ENCODE assay signal across 29 mouse cellular contexts in the genomic region with DNA sequence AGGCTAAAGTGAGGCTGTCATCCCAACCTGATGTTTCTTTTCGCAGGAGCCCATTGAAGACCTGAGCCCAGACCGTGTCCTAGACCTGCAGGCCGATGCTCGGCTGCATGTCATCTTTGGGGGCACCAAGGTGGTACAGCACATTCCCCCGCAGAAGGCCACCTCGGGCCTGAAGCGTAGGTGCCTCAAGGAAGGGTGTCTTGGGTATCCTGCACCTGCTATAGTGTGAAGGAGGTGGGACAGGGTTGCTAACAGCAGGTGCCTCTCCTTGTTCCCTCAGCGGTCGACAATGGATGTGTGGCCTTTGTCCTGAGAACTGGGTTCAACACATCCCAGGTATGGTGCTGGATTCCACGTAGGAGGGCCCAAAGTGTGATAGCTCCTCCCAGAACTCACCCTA. TPM values are rescaled to one million over a fixed set of nuclear protein-coding genes. Genes with fewer than 3 reads are reported as not detected.
DNase-seq lines count a peak whose midpoint lies in the region; TF ChIP-seq lines count a peak whose summit lies in the region.
"Had no signal": no experiment of that assay in that cellular context is flagged by ENCODE, and none has a peak within 500 bp of the region (broad histone marks: within the 10 kb centered on the region; RNA-seq: fewer than 3 reads in every experiment).

No protein-coding gene starts in this region.

- no peak for TF ChIP-seq CTCF in lung, adult 2 months (IDR thresholded peaks at IDR 0.05; ENCODE audit: insufficient read depth, low read length)

- DNase-seq in heart, postnatal 4 days = peak; percentile 2
- DNase-seq in heart, adult 8-10 months (ENCODE audit: low spot score) = no peak
- peak; percentile 1 for DNase-seq in lung, adult 2 months
- no peak for DNase-seq in lung, postnatal 25 days (ENCODE audit: low spot score)
- DNase-seq in testis, postnatal 10 days (ENCODE audit: low spot score) = peak; percentile 31
- no peak for DNase-seq in testis, postnatal 14 days (ENCODE audit: low spot score)
- peak; percentile 1 for DNase-seq in urinary bladder, postnatal 25 days (ENCODE audit: low spot score)
- no peak for DNase-seq in urinary bladder, postnatal 36 days (ENCODE audit: low spot score in 2 of 2)
- DNase-seq: adrenal gland, postnatal 10 days; cerebellum, adult 8-10 months; cerebellum, postnatal 25 days; forebrain, postnatal 0 days; gastrocnemius, postnatal 14 days; kidney, postnatal 4 days; lung, postnatal 36 days; retina, postnatal 1 day had no signal

- TF ChIP-seq POLR2A in lung, adult 2 months (IDR thresholded peaks at IDR 0.05; ENCODE audit: borderline replicate concordance, extremely low read depth, low read depth, low read length) = no peak

- H3K4me1 ChIP-seq in lung, adult 2 months (ENCODE audit: control insufficient read depth, insufficient read depth, low read length) = no peaks in the 10 kb centered on the region

- H3K4me3 ChIP-seq in lung, adult 2 months (replicated peaks; ENCODE audit: extremely low read depth, low read depth, low read length) = no peak overlapping the region
- H3K4me3 ChIP-seq: embryonic facial prominence, embryonic 10.5 days; embryonic facial prominence, embryonic 15.5 days; forebrain, embryonic 12.5 days; heart, embryonic 12.5 days; left cerebral cortex, adult 2 months; limb, embryonic 12.5 days; liver, embryonic 15.5 days; lung, embryonic 15.5 days; midbrain, embryonic 12.5 days; neural tube, embryonic 13.5 days had no signal

- WGBS in lung, adult 2 months = 95% methylated on average over 10 of the region's 10 CpGs

RNA-seq across cellular contexts. Expression of gene Zfp866, which starts 6.7 kb away (rescaled TPM):
- 10 to 100 TPM; 19.1 to 19.9 TPM for total RNA-seq in heart, postnatal 4 days (2021)
- 10 to 100 TPM; 13.7 to 15.6 (median 15.0) TPM for total RNA-seq in heart, adult 8-10 months (2022)
- 9.2 and 14.3 TPM in 2 replicates for polyA plus RNA-seq in lung, adult 2 months (2012; rRNA removed)

RNA-seq across cellular contexts. Expression of gene Atp13a1, which starts 6.7 kb away (rescaled TPM):
- 10 to 100 TPM; 22.3 to 22.5 TPM for total RNA-seq in heart, postnatal 4 days (2021)
- total RNA-seq in heart, adult 8-10 months (2022) = 10 to 100 TPM; 12.5 to 13.6 (median 13.4) TPM
- 65.7 and 70.8 TPM in 2 replicates for polyA plus RNA-seq in lung, adult 2 months (2012; rRNA removed)

RNA-seq across cellular contexts. Expression of gene Gmip, which starts 10.8 kb away (rescaled TPM):
- total RNA-seq in heart, postnatal 4 days (2021) = 1 to 10 TPM; 6.1 to 8.1 TPM
- total RNA-seq in heart, adult 8-10 months (2022) = 1 to 10 TPM; 4.1 to 6.9 (median 4.8) TPM
- polyA plus RNA-seq in lung, adult 2 months (2012; rRNA removed) = 42.7 and 45.1 TPM in 2 replicates

RNA-seq across cellular contexts. Expression of gene Gm20422, which starts 23.0 kb away (rescaled TPM):
- 1 to 10 TPM; 1.8 to 1.9 TPM for total RNA-seq in heart, postnatal 4 days (2021)
- 1 to 10 TPM in 2 of 4 experiments, under 1 TPM in 1, not detected in 1; 0.57 to 1.9 (median 1.1) TPM for total RNA-seq in heart, adult 8-10 months (2022)
- polyA plus RNA-seq in lung, adult 2 months (2012; rRNA removed) = 0.80 and 1.5 TPM in 2 replicates
- total RNA-seq: hematopoietic stem cell, adult 5-6 weeks; liver, adult 2 months; MEL had no signal
- polyA plus RNA-seq: embryonic facial prominence, embryonic 15.5 days; heart, embryonic 12.5 days; limb, embryonic 12.5 days; liver, adult 2 months had no signal

RNA-seq across cellular contexts. Expression of gene Lpar2, which starts 24.6 kb away (rescaled TPM):
- total RNA-seq in heart, postnatal 4 days (2021) = 1 to 10 TPM in 1 of 2 experiments, under 1 TPM in 1; 0.91 to 1.1 TPM
- under 1 TPM in 3 of 4 experiments, not detected in 1; 0.22 to 0.31 (median 0.26) TPM for total RNA-seq in heart, adult 8-10 months (2022)
- 3.4 and 3.5 TPM in 2 replicates for polyA plus RNA-seq in lung, adult 2 months (2012; rRNA removed)

Comparison
In these comparisons a context has a peak if more than half of its experiments do, and no peak if none do; other contexts are left out.
1. DNase-seq: peak in heart, postnatal 4 days (single experiment), lung, adult 2 months (single experiment), testis, postnatal 10 days (single experiment) and urinary bladder, postnatal 25 days (single experiment); none in heart, adult 8-10 months (single experiment), lung, postnatal 25 days (single experiment), testis, postnatal 14 days (single experiment) and urinary bladder, postnatal 36 days (0 of 2).